Mouse (Mus musculus) pancreas, adult 10 weeks (tissue): ENCODE results near the gene Vmn2r4. TPM values are rescaled to one million over a fixed set of nuclear protein-coding genes. Genes with fewer than 3 reads are reported as not detected.

ENCODE experiments used
- polyA plus RNA-seq: library from polyadenylated mRNA; stranded (reverse); fragments of 350-450 nt; fragmentation: Illumina TruSeq; extraction: RNeasy Lipid Tissue Mini Kit (QIAGEN cat#74804); gene quantifications from one replicate; pipeline ENCODE4 v1.2.3, GENCODE M21; 2015; ENCODE audit warnings: low read depth, low replicate concordance; ENCODE audit not compliant: insufficient read depth

Vmn2r4 gene
- not detected for polyA plus RNA-seq

DNA sequence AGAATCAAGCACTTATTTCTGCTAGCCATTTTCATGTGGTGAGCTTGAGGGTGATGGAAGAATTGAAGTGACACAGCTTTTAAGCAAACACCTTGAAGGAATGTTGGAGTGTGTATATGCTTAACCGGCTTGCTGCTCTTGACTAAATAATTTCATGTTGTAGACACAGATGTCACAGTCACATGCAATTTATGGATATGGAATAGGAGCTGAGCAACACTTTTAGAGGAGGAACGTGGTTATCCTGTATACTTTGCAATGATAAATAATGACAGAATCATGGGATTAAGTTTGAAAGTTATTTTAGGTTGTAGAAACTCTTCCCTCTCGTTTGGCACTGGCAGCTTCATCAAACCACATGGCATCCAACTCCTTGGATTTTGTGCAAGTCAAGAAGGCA is at the start of gene Vmn2r4:
TSS of gene Vmn2r4 (minus strand) at position 101 of the 400 bp plus-strand sequence.

Other genes starting within 250 kb of the Vmn2r4 start
- gene Vmn2r3, start 125.7 kb downstream of the Vmn2r4 start, polyA plus RNA-seq: not detected
- not detected for gene Vmn2r5, start 94.5 kb upstream of the Vmn2r4 start, polyA plus RNA-seq
- gene Vmn2r6, start 150.5 kb upstream of the Vmn2r4 start, polyA plus RNA-seq: not detected